ENCODE assay signal across 8 mouse cellular contexts in genomic region chr13:14612926-14613529, GRCm38 (mm10). TPM values are rescaled to one million over a fixed set of nuclear protein-coding genes. Genes with fewer than 3 reads are reported as not detected.
DNase-seq lines count a peak whose midpoint lies in the region; ATAC-seq and TF ChIP-seq lines count a peak whose summit lies in the region.

TSS of gene Mrpl32 (minus strand) at chr13:14613165.
TSS of gene Psma2 (plus strand) at chr13:14613240.

- no peak within 1 kb of the TSS for H3K27ac ChIP-seq in ES-Bruce4 (ENCODE audit: insufficient read depth, low read length)
- peak within 1 kb of the TSS; percentile 51; the same call in 1 of the 2 replicates for H3K27ac ChIP-seq in forebrain, embryonic 13.5 days
- peak within 1 kb of the TSS; percentile 96 for H3K27ac ChIP-seq in liver, postnatal 0 days (ENCODE audit: low read depth)
- peak within 1 kb of the TSS; percentile 22; the same call in 1 of the 2 replicates for H3K27ac ChIP-seq in neural tube, embryonic 14.5 days (ENCODE audit: low read depth, low read length)

- no peak for TF ChIP-seq POLR2A in ES-Bruce4 (IDR thresholded peaks at IDR 0.05; ENCODE audit: insufficient read depth, low read length)

- no peak for TF ChIP-seq CTCF in ES-Bruce4 (IDR thresholded peaks at IDR 0.05; ENCODE audit: low read depth, low read length)
- TF ChIP-seq CTCF in liver, postnatal 0 days (IDR thresholded peaks at IDR 0.05; ENCODE audit: low read depth) = no peak

- H3K4me2 ChIP-seq in forebrain, embryonic 13.5 days = peak within 1 kb of the TSS; percentile 73
- peak within 1 kb of the TSS; percentile 75 for H3K4me2 ChIP-seq in liver, postnatal 0 days (ENCODE audit: low read depth, low read length)
- peak within 1 kb of the TSS; percentile 79 for H3K4me2 ChIP-seq in neural tube, embryonic 14.5 days (ENCODE audit: low read depth, low read length)

- intact Hi-C loops in heart, postnatal 10 days (cut with DNase I) = loop anchor here (2.0 to 10.0 kb wide), 2 partner anchors 18 to 658 kb away; partner anchors contain the start of genes AW209491 and B3galnt2

- WGBS in forebrain, embryonic 13.5 days = under 1% methylated on average over 42 of the region's 42 CpGs
- WGBS in large intestine, adult 2 months = under 1% methylated on average over 42 of the region's 42 CpGs
- WGBS in liver, postnatal 0 days (ENCODE audit: insufficient replicate concordance) = under 1% methylated on average over 42 of the region's 42 CpGs
- WGBS in neural tube, embryonic 14.5 days = under 1% methylated on average over 42 of the region's 42 CpGs

- H3K4me3 ChIP-seq in ES-Bruce4 (ENCODE audit: low read depth, low read length) = peak within 1 kb of the TSS; percentile 95
- H3K4me3 ChIP-seq in forebrain, embryonic 13.5 days = peak within 1 kb of the TSS; percentile 95
- H3K4me3 ChIP-seq in liver, postnatal 0 days (ENCODE audit: low read depth, low read length) = peak within 1 kb of the TSS; percentile 98
- peak within 1 kb of the TSS; percentile 88 for H3K4me3 ChIP-seq in neural tube, embryonic 14.5 days (ENCODE audit: low read depth, low read length)

- peak within 1 kb of the TSS; percentile 69 for H3K9ac ChIP-seq in ES-Bruce4 (ENCODE audit: low read depth, poor library complexity, severe bottlenecking)
- H3K9ac ChIP-seq in forebrain, embryonic 13.5 days = peak within 1 kb of the TSS; percentile 89
- H3K9ac ChIP-seq in liver, postnatal 0 days (replicated peaks) = peak within 1 kb of the TSS; percentile 98
- H3K9ac ChIP-seq in neural tube, embryonic 14.5 days (replicated peaks; ENCODE audit: low read depth, low read length) = peak within 1 kb of the TSS; percentile 82

- no peaks in the 10 kb centered on the region for H3K9me3 ChIP-seq in ES-Bruce4 (replicated peaks; ENCODE audit: control insufficient read depth, insufficient read depth, low read length, poor library complexity, severe bottlenecking)
- H3K9me3 ChIP-seq in forebrain, embryonic 13.5 days (replicated peaks) = no peaks in the 10 kb centered on the region
- no peaks in the 10 kb centered on the region for H3K9me3 ChIP-seq in liver, postnatal 0 days (ENCODE audit: low read length)
- no peaks in the 10 kb centered on the region for H3K9me3 ChIP-seq in neural tube, embryonic 14.5 days (ENCODE audit: control insufficient read depth, low read length)

- no peak for TF ChIP-seq EP300 in ES-Bruce4 (IDR thresholded peaks at IDR 0.05; ENCODE audit: insufficient read depth, low read depth, low read length)
- no peak for TF ChIP-seq EP300 in liver, postnatal 0 days (IDR thresholded peaks at IDR 0.05; ENCODE audit: low read depth)

- peaks cover 24% of the 10 kb centered on the region for H3K36me3 ChIP-seq in ES-Bruce4 (ENCODE audit: control insufficient read depth, insufficient read depth, low read length, poor library complexity, severe bottlenecking)
- peaks cover 32% of the 10 kb centered on the region for H3K36me3 ChIP-seq in forebrain, embryonic 13.5 days (ENCODE audit: poor library complexity, severe bottlenecking)
- H3K36me3 ChIP-seq in liver, postnatal 0 days (replicated peaks; ENCODE audit: insufficient read depth, low read length) = peaks cover 25% of the 10 kb centered on the region
- peaks cover 13% of the 10 kb centered on the region; the same call in 1 of the 2 replicates for H3K36me3 ChIP-seq in neural tube, embryonic 14.5 days (ENCODE audit: control insufficient read depth, insufficient read depth, low read length)

- peak; percentile 97 for ATAC-seq in cerebellum, adult (ENCODE audit: insufficient number of reproducible peaks, low FRiP score, low TSS enrichment)
- peak; percentile 98 for ATAC-seq in forebrain, embryonic 13.5 days
- ATAC-seq in liver, postnatal 0 days = peak; percentile 99
- ATAC-seq in neural tube, embryonic 14.5 days (ENCODE audit: low read depth) = peak; percentile 98

- peak; percentile 98 for DNase-seq in heart, postnatal 10 days
- DNase-seq in large intestine, adult 2 months (ENCODE audit: low read depth, low spot score) = peak; percentile 94
- DNase-seq in liver, postnatal 0 days = peak; percentile 98
- DNase-seq in testis, postnatal 10 days (ENCODE audit: low spot score) = peak; percentile 97

- H3K4me1 ChIP-seq in ES-Bruce4 (ENCODE audit: control insufficient read depth, insufficient read depth, low read length) = no peaks in the 10 kb centered on the region
- H3K4me1 ChIP-seq in forebrain, embryonic 13.5 days = peaks cover 17% of the 10 kb centered on the region
- peaks cover 5% of the 10 kb centered on the region for H3K4me1 ChIP-seq in liver, postnatal 0 days (ENCODE audit: insufficient read depth)
- peaks cover 5% of the 10 kb centered on the region; the same call in 1 of the 2 replicates for H3K4me1 ChIP-seq in neural tube, embryonic 14.5 days (ENCODE audit: control insufficient read depth, insufficient read depth, low read length)

- H3K27me3 ChIP-seq in ES-Bruce4 (ENCODE audit: control insufficient read depth, insufficient read depth, low read length, poor library complexity, severe bottlenecking) = no peaks in the 10 kb centered on the region
- H3K27me3 ChIP-seq in forebrain, embryonic 13.5 days = no peaks in the 10 kb centered on the region
- no peaks in the 10 kb centered on the region for H3K27me3 ChIP-seq in liver, postnatal 0 days (ENCODE audit: insufficient read depth, low read length)
- no peaks in the 10 kb centered on the region for H3K27me3 ChIP-seq in neural tube, embryonic 14.5 days (ENCODE audit: control insufficient read depth, insufficient read depth, low read length)

RNA-seq across cellular contexts. Expression of gene Mrpl32, which starts in this region (rescaled TPM):
- 51.4 and 59.9 TPM in 2 replicates for polyA plus RNA-seq in ES-Bruce4 (2011; ENCODE audit: insufficient read depth, insufficient read length, low read depth, missing spikeins)
- polyA plus RNA-seq in forebrain, embryonic 13.5 days (2015; fragmentation: Nextera tagmentation; extraction: Ambion mirVana) = 120 and 131 TPM in 2 replicates
- 10 to 100 TPM; 43.7 to 51.0 TPM for total RNA-seq in heart, postnatal 10 days (2021)
- polyA plus RNA-seq in large intestine, adult 2 months (2012; rRNA removed) = 5.3 and 6.9 TPM in 2 replicates
- polyA plus RNA-seq in liver, postnatal 0 days (2015; fragmentation: Nextera tagmentation; extraction: Ambion mirVana) = 69.4 and 70.7 TPM in 2 replicates
- polyA plus RNA-seq in neural tube, embryonic 14.5 days (2014; fragmentation: Nextera tagmentation; extraction: Ambion mirVana) = 127 and 130 TPM in 2 replicates

RNA-seq across cellular contexts. Expression of gene Psma2, which starts in this region (rescaled TPM):
- 131 and 134 TPM in 2 replicates for polyA plus RNA-seq in ES-Bruce4 (2011; ENCODE audit: insufficient read depth, insufficient read length, low read depth, missing spikeins)
- 215 and 221 TPM in 2 replicates for polyA plus RNA-seq in forebrain, embryonic 13.5 days (2015; fragmentation: Nextera tagmentation; extraction: Ambion mirVana)
- 10 to 100 TPM; 58.0 to 61.5 TPM for total RNA-seq in heart, postnatal 10 days (2021)
- polyA plus RNA-seq in large intestine, adult 2 months (2012; rRNA removed) = 51.1 and 51.7 TPM in 2 replicates
- 96.5 and 103 TPM in 2 replicates for polyA plus RNA-seq in liver, postnatal 0 days (2015; fragmentation: Nextera tagmentation; extraction: Ambion mirVana)
- polyA plus RNA-seq in neural tube, embryonic 14.5 days (2014; fragmentation: Nextera tagmentation; extraction: Ambion mirVana) = 174 and 181 TPM in 2 replicates
